Mouse (Mus musculus): Measurements from ENCODE around the gene Mtus2. TPM values are rescaled to one million over a fixed set of nuclear protein-coding genes. Genes with fewer than 3 reads are reported as not detected.

Gene Mtus2
- polyA plus RNA-seq, 1 experiment from 2014 or later = 13.7 TPM

- no peak overlapping the region for H3K9ac ChIP-seq
- H3K36me3 ChIP-seq (ENCODE audit: poor library complexity, severe bottlenecking) = no peaks in the 10 kb centered on the region
- no peak overlapping the region for H3K27ac ChIP-seq
- no peaks in the 10 kb centered on the region for H3K4me1 ChIP-seq
- 89% methylated on average over 8 of the region's 8 CpGs for WGBS
- H3K9me3 ChIP-seq (replicated peaks) = peaks cover 3% of the 10 kb centered on the region; the same call in 1 of the 2 replicates
- no peaks in the 10 kb centered on the region for H3K27me3 ChIP-seq
- no peak for ATAC-seq
- no peak overlapping the region for H3K4me2 ChIP-seq
- no peak overlapping the region for H3K4me3 ChIP-seq
Measured at GRCm38 (mm10) chr5:148015383-148015782, 58.3 kb downstream of the Mtus2 start.

- Histone ChIP-seq H3K9ac (no peak overlapping the region), H3K4me2 (no peak overlapping the region), H3K27ac (no peak overlapping the region), H3K36me3 (ENCODE audit: poor library complexity, severe bottlenecking) (no peaks in the 10 kb centered on the region), H3K9me3 (replicated peaks) (peaks cover under 1% of the 10 kb centered on the region; the same call in 1 of the 2 replicates), H3K4me1 (no peaks in the 10 kb centered on the region), H3K4me3 (no peak overlapping the region), H3K27me3 (no peaks in the 10 kb centered on the region)
- ATAC-seq = no peak
- WGBS = 77% methylated on average over 11 of the region's 11 CpGs
Measured at GRCm38 (mm10) chr5:148017371-148017770, 60.3 kb downstream of the Mtus2 start.

GRCm38 (mm10) chr5:148022784-148023183, 65.7 kb downstream of the Mtus2 start:
- H3K36me3 ChIP-seq (ENCODE audit: poor library complexity, severe bottlenecking) = no peaks in the 10 kb centered on the region
- H3K27ac ChIP-seq = no peak overlapping the region
- H3K4me2 ChIP-seq = no peak overlapping the region
- H3K4me3 ChIP-seq = no peak overlapping the region
- no peak overlapping the region for H3K9ac ChIP-seq
- H3K9me3 ChIP-seq (replicated peaks) = no peaks in the 10 kb centered on the region
- ATAC-seq = no peak
- H3K27me3 ChIP-seq = no peaks in the 10 kb centered on the region
- no peaks in the 10 kb centered on the region for H3K4me1 ChIP-seq
- 89% methylated on average over 4 of the region's 4 CpGs for WGBS

- H3K36me3 ChIP-seq (ENCODE audit: poor library complexity, severe bottlenecking) = no peaks in the 10 kb centered on the region
Measured at GRCm38 (mm10) chr5:148026401-148027349, 69.6 kb downstream of the Mtus2 start.

GRCm38 (mm10) chr5:148027985-148028384, 70.9 kb downstream of the Mtus2 start:
- WGBS = 64% methylated on average over 13 of the region's 13 CpGs
- no peak overlapping the region for H3K4me3 ChIP-seq
- H3K9me3 ChIP-seq (replicated peaks) = no peaks in the 10 kb centered on the region
- no peaks in the 10 kb centered on the region for H3K4me1 ChIP-seq
- H3K4me2 ChIP-seq = no peak overlapping the region
- H3K27me3 ChIP-seq = no peaks in the 10 kb centered on the region
- no peak for ATAC-seq
- H3K9ac ChIP-seq = no peak overlapping the region
- H3K27ac ChIP-seq = no peak overlapping the region
- no peaks in the 10 kb centered on the region for H3K36me3 ChIP-seq (ENCODE audit: poor library complexity, severe bottlenecking)

More at GRCm38 (mm10) chr5:148026401-148027349, 69.6 kb downstream of the Mtus2 start:
- Histone ChIP-seq H3K27ac (no peak overlapping the region), H3K4me2 (no peak overlapping the region), H3K9ac (no peak overlapping the region), H3K27me3 (no peaks in the 10 kb centered on the region), H3K4me1 (no peaks in the 10 kb centered on the region), H3K4me3 (no peak overlapping the region), H3K9me3 (replicated peaks) (no peaks in the 10 kb centered on the region)
- 51% methylated on average over 26 of the region's 26 CpGs for WGBS
- 0 out of 2 replicates have a peak, but pooled peaks have one; percentile 48 for ATAC-seq

- ATAC-seq = no peak
- H3K27me3 ChIP-seq = no peaks in the 10 kb centered on the region
- no peaks in the 10 kb centered on the region for H3K4me1 ChIP-seq
- H3K9ac ChIP-seq = no peak overlapping the region
- peaks cover 3% of the 10 kb centered on the region for H3K9me3 ChIP-seq (replicated peaks)
- H3K4me3 ChIP-seq = no peak overlapping the region
- H3K36me3 ChIP-seq (ENCODE audit: poor library complexity, severe bottlenecking) = no peaks in the 10 kb centered on the region
- no peak overlapping the region for H3K27ac ChIP-seq
- no peak overlapping the region for H3K4me2 ChIP-seq
- WGBS = 92% methylated on average over 7 of the region's 7 CpGs
Measured at GRCm38 (mm10) chr5:148041661-148042060, 84.5 kb downstream of the Mtus2 start.

- Histone ChIP-seq H3K9me3 (replicated peaks) (peaks cover 3% of the 10 kb centered on the region), H3K4me2 (no peak overlapping the region), H3K4me1 (0 out of 2 replicates have a peak, but pooled peaks cover 5% of the 10 kb centered on the region), H3K36me3 (ENCODE audit: poor library complexity, severe bottlenecking) (no peaks in the 10 kb centered on the region), H3K4me3 (no peak overlapping the region), H3K27me3 (no peaks in the 10 kb centered on the region), H3K9ac (no peak overlapping the region), H3K27ac (no peak overlapping the region)
- no peak for ATAC-seq
- WGBS = 80% methylated on average over 11 of the region's 11 CpGs
Measured at GRCm38 (mm10) chr5:148048200-148048599, 91.1 kb downstream of the Mtus2 start.

GRCm38 (mm10) chr5:148049304-148049703, 92.2 kb downstream of the Mtus2 start:
- H3K27me3 ChIP-seq = no peaks in the 10 kb centered on the region
- H3K36me3 ChIP-seq (ENCODE audit: poor library complexity, severe bottlenecking) = no peaks in the 10 kb centered on the region
- H3K27ac ChIP-seq = no peak overlapping the region
- 0 out of 2 replicates have a peak, but pooled peaks cover 6% of the 10 kb centered on the region for H3K4me1 ChIP-seq
- H3K9ac ChIP-seq = no peak overlapping the region
- no peaks in the 10 kb centered on the region; the same call in 1 of the 2 replicates for H3K9me3 ChIP-seq (replicated peaks)
- no peak for ATAC-seq
- no peak overlapping the region for H3K4me3 ChIP-seq
- 94% methylated on average over 2 of the region's 2 CpGs for WGBS
- H3K4me2 ChIP-seq = no peak overlapping the region

- no peak overlapping the region for H3K4me2 ChIP-seq
- no peak overlapping the region for H3K27ac ChIP-seq
- WGBS = 74% methylated on average over 13 of the region's 13 CpGs
- 0 out of 2 replicates have a peak, but pooled peaks cover 6% of the 10 kb centered on the region for H3K4me1 ChIP-seq
- H3K9ac ChIP-seq = no peak overlapping the region
- ATAC-seq = no peak
- H3K9me3 ChIP-seq (replicated peaks) = 0 out of 2 replicates have a peak, but pooled peaks cover 8% of the 10 kb centered on the region
- H3K27me3 ChIP-seq = no peaks in the 10 kb centered on the region
- no peak overlapping the region for H3K4me3 ChIP-seq
- H3K36me3 ChIP-seq (ENCODE audit: poor library complexity, severe bottlenecking) = no peaks in the 10 kb centered on the region
Measured at GRCm38 (mm10) chr5:148052846-148053608, 95.9 kb downstream of the Mtus2 start.

- Histone ChIP-seq H3K36me3 (ENCODE audit: poor library complexity, severe bottlenecking) (no peaks in the 10 kb centered on the region), H3K4me1 (0 out of 2 replicates have a peak, but pooled peaks cover 6% of the 10 kb centered on the region), H3K9me3 (replicated peaks) (0 out of 2 replicates have a peak, but pooled peaks cover 8% of the 10 kb centered on the region), H3K4me2 (no peak overlapping the region), H3K27ac (no peak overlapping the region), H3K27me3 (no peaks in the 10 kb centered on the region), H3K9ac (no peak overlapping the region), H3K4me3 (no peak overlapping the region)
- no peak for ATAC-seq
- WGBS = 82% methylated on average over 4 of the region's 4 CpGs
Measured at GRCm38 (mm10) chr5:148053609-148053990, 96.5 kb downstream of the Mtus2 start.

GRCm38 (mm10) chr5:148056831-148057230, 99.7 kb downstream of the Mtus2 start:
- Histone ChIP-seq H3K27ac (no peak overlapping the region), H3K4me1 (0 out of 2 replicates have a peak, but pooled peaks cover 6% of the 10 kb centered on the region), H3K27me3 (no peaks in the 10 kb centered on the region), H3K9ac (no peak overlapping the region), H3K4me2 (no peak overlapping the region), H3K9me3 (replicated peaks) (peaks cover 17% of the 10 kb centered on the region; the same call in 1 of the 2 replicates), H3K4me3 (no peak overlapping the region), H3K36me3 (ENCODE audit: poor library complexity, severe bottlenecking) (no peaks in the 10 kb centered on the region)
- no peak for ATAC-seq
- 77% methylated on average over 1 of the region's 1 CpGs for WGBS

GRCm38 (mm10) chr5:148057433-148057832, 100.3 kb downstream of the Mtus2 start:
- 0 out of 2 replicates have a peak, but pooled peaks cover 6% of the 10 kb centered on the region for H3K4me1 ChIP-seq
- no peaks in the 10 kb centered on the region for H3K27me3 ChIP-seq
- no peak overlapping the region for H3K4me2 ChIP-seq
- ATAC-seq = no peak
- no peak overlapping the region for H3K9ac ChIP-seq
- H3K9me3 ChIP-seq (replicated peaks) = peaks cover 17% of the 10 kb centered on the region; the same call in 1 of the 2 replicates
- no peaks in the 10 kb centered on the region for H3K36me3 ChIP-seq (ENCODE audit: poor library complexity, severe bottlenecking)
- H3K4me3 ChIP-seq = no peak overlapping the region
- 89% methylated on average over 3 of the region's 3 CpGs for WGBS
- no peak overlapping the region for H3K27ac ChIP-seq
